Mouse (Mus musculus): ENCODE data around the gene Golt1b. TPM values are rescaled to one million over a fixed set of nuclear protein-coding genes. Genes with fewer than 3 reads are reported as not detected.
"Not testable (repeated sequence)": the region's sequence is repeated elsewhere in the genome, so short reads cannot be mapped to it uniquely, and the experiment has no call there.

The Golt1b gene
- 86.3 and 93.2 TPM in 2 replicates for polyA plus RNA-seq (2015; fragmentation: Nextera tagmentation; extraction: Ambion mirVana)

DNA sequence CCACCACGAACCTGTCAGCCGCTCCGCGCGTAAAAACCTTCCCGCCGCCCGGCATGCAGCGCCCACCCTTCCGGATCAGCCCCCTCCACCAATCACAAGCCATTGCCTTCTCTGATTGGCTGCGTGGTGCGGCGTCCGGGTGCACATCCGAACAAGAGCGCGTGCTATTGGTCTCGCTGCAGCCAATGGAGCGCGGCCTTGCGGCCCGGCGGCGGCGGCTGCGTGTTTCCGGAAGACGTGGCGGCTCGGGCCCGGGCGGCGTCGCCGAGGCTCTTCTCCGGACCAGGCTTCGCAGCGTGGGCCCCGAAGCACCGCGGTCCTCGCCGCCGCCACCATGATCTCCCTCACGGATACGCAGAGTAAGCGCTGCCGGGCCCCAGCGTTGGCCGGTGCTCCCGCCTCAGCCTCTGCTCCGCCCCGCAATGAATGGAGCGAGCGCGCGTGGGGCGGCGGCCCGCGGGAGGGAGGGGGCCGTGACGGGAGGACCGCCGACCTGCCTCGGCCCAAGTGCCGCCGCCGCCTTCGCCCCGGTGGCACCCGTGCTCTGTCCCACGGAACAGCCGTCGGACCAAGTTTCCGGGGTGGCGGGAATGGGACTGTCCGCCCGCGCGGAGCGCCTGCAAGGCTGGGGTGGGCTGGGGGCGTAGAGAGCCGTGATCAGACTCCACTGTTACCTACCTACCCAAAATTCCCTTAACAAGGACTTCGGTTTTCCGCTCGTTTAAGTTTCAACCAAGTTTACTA lies at the start of gene Golt1b, which contains the start of gene Recql:
Gene Golt1b (plus strand): TSS at position 211 of the 744 bp plus-strand sequence.
Gene Recql (minus strand): TSS at position 77 of the 744 bp plus-strand sequence.
- peak; percentile 100 for ATAC-seq
- WGBS, result under 1% methylated on average over 79 of the region's 87 CpGs
- H3K27me3 ChIP-seq, result no peaks in the 10 kb centered on the region

DNA sequence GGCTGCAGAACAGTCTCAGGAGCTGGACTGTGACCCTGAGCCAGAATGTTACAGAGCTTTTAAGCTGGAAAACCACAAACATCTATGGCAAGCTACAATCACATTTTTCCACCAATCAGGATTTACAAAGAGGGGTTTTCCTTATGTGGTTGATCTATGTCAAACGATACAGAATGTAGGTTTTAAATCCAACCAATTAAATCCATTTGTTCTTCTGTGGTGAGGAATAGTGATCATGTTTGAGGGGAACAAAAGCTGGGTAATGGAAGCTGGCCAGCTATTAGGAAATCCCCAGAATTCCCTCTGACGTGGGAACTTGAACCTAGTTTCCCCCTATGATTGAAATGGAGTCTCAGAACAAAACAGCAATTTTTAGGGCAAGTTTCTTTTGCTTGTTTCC lies 48.1 kb upstream of the Golt1b start:
- no peak overlapping the region for H3K4me3 ChIP-seq (replicated peaks)
- no peaks in the 10 kb centered on the region for H3K27me3 ChIP-seq
- H3K9me3 ChIP-seq, result no peaks in the 10 kb centered on the region
- ATAC-seq, result no peak
- no peaks in the 10 kb centered on the region for H3K36me3 ChIP-seq
- H3K9ac ChIP-seq (replicated peaks), result no peak overlapping the region
- H3K27ac ChIP-seq, result no peak overlapping the region
- H3K4me1 ChIP-seq (replicated peaks), result no peaks in the 10 kb centered on the region
- no peak overlapping the region for H3K4me2 ChIP-seq (replicated peaks)
- WGBS, result 74% methylated on average over 2 of the region's 2 CpGs

More for the DNA sequence above, at the start of gene Golt1b, which contains the start of gene Recql:
- Histone ChIP-seq H3K9ac (replicated peaks) (peak within 1 kb of the TSS; percentile 91), H3K9me3 (no peaks in the 10 kb centered on the region), H3K4me2 (replicated peaks) (peak within 1 kb of the TSS; percentile 86), H3K4me3 (replicated peaks) (peak within 1 kb of the TSS; percentile 100), H3K27ac (no peak within 1 kb of the TSS), H3K36me3 (no peaks in the 10 kb centered on the region), H3K4me1 (replicated peaks) (peaks cover 25% of the 10 kb centered on the region)

DNA sequence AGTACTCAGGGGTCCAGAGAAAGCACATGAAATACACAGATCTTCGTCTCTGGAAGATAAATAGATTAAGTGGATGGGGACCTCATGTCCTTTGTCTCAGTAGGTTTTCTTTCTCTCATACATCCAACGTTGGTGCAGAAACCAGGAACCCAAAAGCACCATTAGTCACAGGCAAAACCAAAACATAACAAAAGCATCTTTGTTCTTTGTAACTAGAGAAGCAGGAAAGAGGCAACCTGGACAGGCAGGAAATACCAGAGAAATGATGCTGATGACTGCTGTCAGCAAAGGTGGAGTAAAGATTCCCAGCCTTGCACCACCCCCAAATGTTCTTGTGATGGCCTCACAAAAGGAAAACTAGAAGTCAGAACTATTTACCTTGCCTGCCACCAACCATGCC lies 47.4 kb upstream of the Golt1b start:
- 61% methylated on average over 2 of the region's 2 CpGs for WGBS
- Histone ChIP-seq H3K9me3 (no peaks in the 10 kb centered on the region), H3K36me3 (no peaks in the 10 kb centered on the region), H3K4me3 (replicated peaks) (no peak overlapping the region), H3K27ac (no peak overlapping the region), H3K4me1 (replicated peaks) (no peaks in the 10 kb centered on the region), H3K27me3 (no peaks in the 10 kb centered on the region), H3K4me2 (replicated peaks) (no peak overlapping the region), H3K9ac (replicated peaks) (no peak overlapping the region)
- no peak for ATAC-seq

DNA sequence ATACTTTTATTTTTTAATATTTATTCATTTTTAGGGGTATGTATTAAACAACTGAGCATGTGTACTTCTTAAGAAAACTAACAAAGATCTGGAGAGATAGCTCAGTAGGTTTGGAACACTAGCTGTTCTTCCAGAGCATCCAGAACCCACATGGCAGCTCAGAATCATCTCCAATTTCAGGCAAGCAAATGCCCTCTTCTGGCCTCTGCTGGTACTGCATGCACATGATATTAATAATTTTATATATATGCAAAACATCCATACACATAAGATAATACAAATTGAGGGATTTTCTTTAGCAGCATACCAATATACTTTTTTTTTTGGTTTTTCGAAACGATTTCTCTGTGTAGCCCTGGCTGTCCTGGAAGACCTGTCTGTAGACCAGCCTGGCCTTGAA lies 43.5 kb upstream of the Golt1b start:
- H3K4me1 ChIP-seq (replicated peaks), result peaks cover 13% of the 10 kb centered on the region
- no peaks in the 10 kb centered on the region for H3K9me3 ChIP-seq
- H3K4me2 ChIP-seq (replicated peaks), result no peak overlapping the region
- H3K36me3 ChIP-seq, result peaks cover 8% of the 10 kb centered on the region
- no peak overlapping the region for H3K9ac ChIP-seq (replicated peaks)
- 76% methylated on average over 2 of the region's 2 CpGs for WGBS
- H3K4me3 ChIP-seq (replicated peaks), result no peak overlapping the region
- H3K27me3 ChIP-seq, result no peaks in the 10 kb centered on the region
- H3K27ac ChIP-seq, result no peak overlapping the region
- no peak for ATAC-seq

DNA sequence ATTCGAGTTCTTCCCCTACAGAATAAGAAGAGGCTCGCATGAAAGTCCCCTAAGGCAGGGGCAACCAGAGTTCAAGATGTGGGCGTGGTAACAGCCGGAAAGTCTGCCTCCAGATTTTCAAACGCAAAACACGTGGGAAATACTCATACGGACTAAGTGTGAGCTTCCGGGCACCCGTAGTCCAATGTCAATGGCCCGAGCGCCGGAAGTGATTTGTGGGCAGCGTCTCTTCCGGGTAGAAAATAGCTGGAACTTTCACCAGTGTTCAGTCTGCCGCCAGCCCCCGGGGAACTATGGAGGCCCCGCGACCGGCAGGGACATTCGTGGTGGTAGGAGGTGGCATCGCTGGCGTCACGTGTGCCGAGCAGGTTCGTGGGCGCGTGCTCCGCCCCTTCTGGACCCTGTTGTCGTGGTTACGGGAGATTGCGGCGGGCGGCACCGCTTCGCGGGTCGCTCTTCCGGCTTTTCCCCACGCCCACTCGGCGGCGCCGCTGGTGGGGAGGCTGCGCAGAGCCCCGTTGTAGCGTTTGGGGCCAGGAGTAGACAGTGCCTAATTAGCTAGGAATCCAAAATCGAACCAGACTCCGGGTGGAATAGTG lies 41.5 kb upstream of the Golt1b start, which contains the start of gene Pyroxd1:
Gene Pyroxd1 (plus strand): TSS at position 215 of the 599 bp plus-strand sequence.
- WGBS, result under 1% methylated on average over 48 of the region's 48 CpGs

DNA sequence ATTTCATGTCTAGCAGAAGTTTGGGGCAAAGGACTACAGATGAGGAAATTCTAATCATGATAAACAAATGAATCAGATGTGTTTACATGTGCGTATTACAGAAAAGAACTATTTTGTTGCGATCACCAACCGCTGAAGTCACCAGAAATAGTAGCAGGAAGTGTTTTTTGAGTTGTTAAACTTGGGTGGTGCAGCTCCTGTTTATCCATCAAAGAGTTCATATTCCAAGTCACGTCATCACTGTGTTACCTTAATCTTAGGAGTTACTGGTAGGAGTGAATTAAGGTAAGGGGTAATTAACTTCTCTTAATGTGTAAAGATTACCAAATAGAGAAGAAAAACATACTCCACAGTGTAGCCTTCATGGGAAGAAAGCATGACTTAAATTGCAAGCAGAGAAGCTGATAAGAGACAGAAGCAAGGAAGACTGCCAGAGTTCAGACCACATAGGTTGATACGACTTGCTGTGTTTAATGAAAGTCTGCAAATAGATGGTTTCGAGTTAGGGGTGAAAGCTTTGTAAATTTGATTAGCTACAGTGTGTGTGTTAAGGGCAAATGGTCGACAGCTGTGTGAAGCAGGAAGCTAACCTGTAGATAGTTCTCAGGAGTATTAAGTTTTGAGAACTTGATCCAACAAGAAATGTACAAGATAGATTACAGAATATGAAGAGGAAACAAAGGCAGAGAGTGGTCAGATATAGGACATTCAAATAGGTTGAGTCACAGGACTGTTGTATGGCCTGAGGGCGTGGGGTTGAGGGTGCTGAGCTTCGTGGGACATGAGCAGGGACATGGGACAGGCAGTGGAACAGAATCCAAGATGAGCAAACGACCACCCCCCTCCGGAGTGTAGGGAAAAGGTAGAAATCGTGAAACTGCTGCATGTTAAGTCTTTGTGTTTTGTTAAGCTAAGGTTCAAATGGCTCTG lies 40.6 kb upstream of the Golt1b start:
- H3K4me3 ChIP-seq (replicated peaks), result peak overlapping the region; percentile 66
- H3K4me1 ChIP-seq (replicated peaks), result peaks cover 13% of the 10 kb centered on the region
- H3K9me3 ChIP-seq, result no peaks in the 10 kb centered on the region
- no peaks in the 10 kb centered on the region for H3K27me3 ChIP-seq
- no peak for ATAC-seq
- 65% methylated on average over 12 of the region's 12 CpGs for WGBS
- H3K4me2 ChIP-seq (replicated peaks), result peak overlapping the region; percentile 60
- peaks cover 34% of the 10 kb centered on the region for H3K36me3 ChIP-seq
- peak overlapping the region; percentile 69 for H3K9ac ChIP-seq (replicated peaks)
- H3K27ac ChIP-seq, result no peak overlapping the region

More for the DNA sequence above, 41.5 kb upstream of the Golt1b start, which contains the start of gene Pyroxd1:
- H3K4me1 ChIP-seq (replicated peaks), result peaks cover 13% of the 10 kb centered on the region
- H3K9ac ChIP-seq (replicated peaks), result peak within 1 kb of the TSS; percentile 69
- peak within 1 kb of the TSS; percentile 78 for H3K27ac ChIP-seq
- peak within 1 kb of the TSS; percentile 66 for H3K4me3 ChIP-seq (replicated peaks)
- peaks cover 26% of the 10 kb centered on the region for H3K36me3 ChIP-seq
- H3K4me2 ChIP-seq (replicated peaks), result peak within 1 kb of the TSS; percentile 60
- ATAC-seq, result peak; percentile 95
- no peaks in the 10 kb centered on the region for H3K9me3 ChIP-seq
- no peaks in the 10 kb centered on the region for H3K27me3 ChIP-seq

DNA sequence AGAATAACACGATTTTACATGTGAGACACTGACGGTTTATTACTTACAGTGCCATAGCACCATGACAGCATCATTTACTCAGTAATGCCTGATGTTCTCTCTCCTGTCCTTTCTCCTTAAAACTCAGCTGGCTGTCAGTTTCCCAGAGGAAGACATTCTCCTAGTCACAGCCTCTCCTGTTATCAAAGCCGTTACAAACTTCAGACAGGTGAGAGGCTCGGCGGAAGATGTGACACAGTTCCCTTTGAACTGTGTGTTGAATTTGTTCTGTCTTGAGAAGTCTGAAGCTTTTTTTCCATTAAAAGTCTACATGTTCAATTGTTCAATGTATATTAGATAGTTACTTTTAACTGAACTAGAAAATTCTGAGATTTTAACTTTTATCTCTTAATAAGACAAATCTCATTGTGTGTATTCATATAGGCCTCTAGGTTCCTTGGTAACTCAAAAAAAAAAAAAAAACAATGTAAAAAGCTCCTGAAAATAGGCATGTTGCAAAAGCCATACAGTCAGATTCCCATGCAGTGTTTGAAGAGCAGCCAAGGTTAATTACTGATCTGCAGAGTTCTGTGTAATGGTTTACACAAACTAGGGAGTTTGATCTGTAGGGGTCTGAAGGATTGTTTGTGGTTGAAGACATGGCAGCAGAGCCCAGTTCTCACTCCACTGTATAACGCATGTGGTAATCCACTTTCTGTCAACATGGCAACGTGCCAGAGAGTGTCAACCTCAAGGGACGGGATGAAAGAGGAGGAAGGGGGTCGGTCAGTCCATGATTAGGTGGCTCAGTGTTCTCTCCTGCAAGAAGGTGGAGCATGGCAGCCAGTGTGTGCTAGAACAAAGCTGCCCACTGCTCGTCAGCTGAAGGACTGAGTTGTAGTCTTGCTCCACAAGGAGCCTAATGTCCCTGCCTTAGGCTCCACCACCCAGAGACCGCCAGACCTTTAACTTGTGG lies 39.3 kb upstream of the Golt1b start:
- Histone ChIP-seq H3K27ac (no peak overlapping the region), H3K4me2 (replicated peaks) (no peak overlapping the region), H3K27me3 (no peaks in the 10 kb centered on the region), H3K4me1 (replicated peaks) (peaks cover 13% of the 10 kb centered on the region), H3K9me3 (no peaks in the 10 kb centered on the region), H3K9ac (replicated peaks) (no peak overlapping the region), H3K4me3 (replicated peaks) (no peak overlapping the region), H3K36me3 (peaks cover 47% of the 10 kb centered on the region)
- WGBS, result 89% methylated on average over 11 of the region's 11 CpGs
- ATAC-seq, result no peak

DNA sequence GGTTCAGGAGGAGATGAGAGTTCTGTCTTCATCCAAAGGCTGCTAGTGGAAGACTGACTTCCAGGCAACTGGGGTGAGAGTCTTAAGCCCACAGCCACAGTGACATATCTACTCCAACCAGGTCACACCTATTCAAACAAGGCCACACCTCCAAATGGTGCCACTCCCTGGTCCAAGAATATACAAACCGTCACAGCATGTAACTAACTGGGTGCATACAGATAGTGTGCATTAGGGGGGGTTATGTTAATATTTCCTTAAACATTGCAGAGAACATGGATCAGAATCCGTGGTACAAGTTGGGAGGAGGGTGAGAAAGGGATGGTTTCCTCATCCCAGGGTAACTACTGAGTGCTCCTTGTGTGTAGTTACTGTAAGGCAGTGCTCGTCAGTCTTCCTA lies 34.9 kb upstream of the Golt1b start:
- 94% methylated on average over 3 of the region's 3 CpGs for WGBS
- H3K9ac ChIP-seq (replicated peaks); ATAC-seq; H3K9me3 ChIP-seq; H3K27ac ChIP-seq; H3K27me3 ChIP-seq; H3K4me2 ChIP-seq (replicated peaks); H3K4me1 ChIP-seq (replicated peaks); H3K4me3 ChIP-seq (replicated peaks): not testable (repeated sequence)
- H3K36me3 ChIP-seq, result peaks cover 80% of the 10 kb centered on the region

DNA sequence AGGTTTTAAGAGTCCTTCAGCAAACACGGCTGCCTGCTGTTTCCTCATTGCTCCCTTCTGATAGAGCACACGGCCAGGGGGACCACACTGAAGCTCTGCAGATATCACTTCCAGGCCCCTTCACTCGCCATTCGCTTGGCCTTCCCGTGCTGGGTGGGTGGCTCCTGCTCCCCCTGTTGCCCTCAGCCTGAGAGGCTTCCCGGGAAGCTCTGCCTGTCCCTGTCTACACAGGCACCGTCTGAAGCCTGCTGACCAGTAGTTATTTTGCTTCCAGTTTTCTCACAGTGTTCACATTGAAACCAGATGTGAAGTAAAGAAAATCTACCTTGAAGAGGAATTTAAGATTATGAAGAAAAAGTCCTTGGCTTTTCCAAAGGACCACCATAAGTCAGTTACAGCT lies 29.9 kb upstream of the Golt1b start:
- Histone ChIP-seq H3K9ac (replicated peaks) (no peak overlapping the region), H3K4me3 (replicated peaks) (no peak overlapping the region), H3K4me1 (replicated peaks) (no peaks in the 10 kb centered on the region), H3K27ac (no peak overlapping the region), H3K36me3 (peaks cover 85% of the 10 kb centered on the region), H3K4me2 (replicated peaks) (no peak overlapping the region), H3K9me3 (no peaks in the 10 kb centered on the region), H3K27me3 (no peaks in the 10 kb centered on the region)
- WGBS, result 90% methylated on average over 7 of the region's 7 CpGs
- ATAC-seq, result no peak

DNA sequence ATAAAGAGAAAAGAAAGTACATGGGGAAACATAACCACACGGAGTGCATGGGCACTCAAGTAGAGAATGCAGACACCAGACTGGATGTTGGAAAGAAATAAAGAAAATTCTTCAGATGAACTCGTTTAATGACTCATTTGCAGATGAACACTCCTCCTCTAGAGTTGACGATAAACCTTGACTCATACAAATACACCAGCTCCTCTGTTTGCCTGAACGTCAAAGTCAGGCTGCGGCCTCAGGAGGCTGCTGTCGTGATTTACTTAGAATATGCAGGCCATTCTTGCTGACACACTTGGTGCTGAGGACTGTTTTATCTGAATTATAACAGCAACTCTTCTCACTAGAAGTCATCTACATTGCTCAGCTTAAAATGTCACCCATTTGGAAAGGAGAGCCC lies 25.0 kb upstream of the Golt1b start:
- Histone ChIP-seq H3K27ac (no peak overlapping the region), H3K27me3 (no peaks in the 10 kb centered on the region), H3K4me3 (replicated peaks) (no peak overlapping the region), H3K36me3 (peaks cover 87% of the 10 kb centered on the region), H3K4me2 (replicated peaks) (no peak overlapping the region), H3K4me1 (replicated peaks) (no peaks in the 10 kb centered on the region), H3K9ac (replicated peaks) (no peak overlapping the region), H3K9me3 (no peaks in the 10 kb centered on the region)
- WGBS, result 94% methylated on average over 6 of the region's 6 CpGs
- no peak for ATAC-seq

DNA sequence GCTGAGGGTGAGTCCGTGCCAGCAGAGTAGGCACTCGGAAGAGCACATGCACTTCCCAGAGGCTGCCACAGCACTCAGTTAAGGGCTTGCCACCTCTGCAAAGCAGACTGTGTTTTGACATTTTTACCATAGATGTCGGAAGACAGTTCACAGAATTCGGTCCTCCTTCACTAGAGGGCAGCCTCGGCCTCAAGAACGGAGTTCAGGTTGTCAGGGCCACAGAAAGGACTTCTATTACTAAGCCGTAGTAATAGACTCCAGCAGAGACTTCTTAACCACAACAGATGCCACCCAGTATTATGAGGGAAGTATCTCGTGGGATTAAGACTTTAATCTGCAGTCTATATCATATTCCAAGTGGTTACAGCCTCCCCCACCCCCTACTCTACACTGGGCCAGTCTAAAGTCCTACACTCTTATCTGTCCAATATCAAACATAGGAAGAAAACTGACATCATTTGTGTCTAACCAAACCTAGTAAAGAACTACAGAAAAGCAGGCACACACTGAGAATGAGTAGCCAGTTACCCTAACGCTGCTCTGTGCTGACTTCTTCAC lies 23.9 kb upstream of the Golt1b start:
- peak; percentile 17; the same call in 1 of the 2 replicates for ATAC-seq
- Histone ChIP-seq H3K4me2 (replicated peaks) (no peak overlapping the region), H3K27ac (no peak overlapping the region), H3K9ac (replicated peaks) (no peak overlapping the region), H3K36me3 (peaks cover 90% of the 10 kb centered on the region), H3K4me1 (replicated peaks) (no peaks in the 10 kb centered on the region), H3K4me3 (replicated peaks) (no peak overlapping the region), H3K9me3 (no peaks in the 10 kb centered on the region), H3K27me3 (no peaks in the 10 kb centered on the region)
- WGBS, result 72% methylated on average over 9 of the region's 9 CpGs
